Mouse (Mus musculus): Measurements from ENCODE around the gene Efcab14. TPM values are rescaled to one million over a fixed set of nuclear protein-coding genes. Genes with fewer than 3 reads are reported as not detected.

The Efcab14 gene
- 34.2 and 37.4 TPM in 2 replicates for polyA plus RNA-seq (2016; fragmentation: Nextera tagmentation; extraction: Ambion mirVana)

- Histone ChIP-seq H3K9me3 (replicated peaks) (no peaks in the 10 kb centered on the region), H3K4me1 (replicated peaks) (peaks cover 15% of the 10 kb centered on the region), H3K27me3 (replicated peaks) (0 out of 2 replicates have a peak, but pooled peaks cover 11% of the 10 kb centered on the region), H3K36me3 (peaks cover 20% of the 10 kb centered on the region), H3K4me2 (peak within 1 kb of the TSS; percentile 68), H3K27ac (ENCODE audit: poor library complexity, severe bottlenecking) (peak within 1 kb of the TSS; percentile 87), H3K4me3 (peak within 1 kb of the TSS; percentile 87), H3K9ac (peak within 1 kb of the TSS; percentile 88)
- under 1% methylated on average over 45 of the region's 45 CpGs for WGBS
- peak; percentile 100 for ATAC-seq (ENCODE audit: insufficient number of reproducible peaks, low FRiP score)
These were observed at the start of gene Efcab14 for GRCm38 (mm10) chr4:115737551-115738041. TSS of gene Efcab14 (plus strand) at chr4:115737744.

GRCm38 (mm10) chr4:115701468-115701867, 36.1 kb upstream of the Efcab14 start:
- H3K9me3 ChIP-seq (replicated peaks): no peaks in the 10 kb centered on the region
- no peak for ATAC-seq (ENCODE audit: insufficient number of reproducible peaks, low FRiP score)
- WGBS: 76% methylated on average over 3 of the region's 3 CpGs

GRCm38 (mm10) chr4:115703927-115704505, 33.5 kb upstream of the Efcab14 start:
- Histone ChIP-seq H3K27ac (ENCODE audit: poor library complexity, severe bottlenecking) (no peak overlapping the region), H3K9ac (no peak overlapping the region), H3K4me3 (no peak overlapping the region), H3K27me3 (replicated peaks) (no peaks in the 10 kb centered on the region), H3K9me3 (replicated peaks) (no peaks in the 10 kb centered on the region), H3K4me1 (replicated peaks) (no peaks in the 10 kb centered on the region), H3K4me2 (no peak overlapping the region), H3K36me3 (no peaks in the 10 kb centered on the region)
- ATAC-seq (ENCODE audit: insufficient number of reproducible peaks, low FRiP score): no peak
- WGBS: 87% methylated on average over 2 of the region's 2 CpGs

More at GRCm38 (mm10) chr4:115701468-115701867, 36.1 kb upstream of the Efcab14 start:
- no peaks in the 10 kb centered on the region for H3K36me3 ChIP-seq
- no peak overlapping the region for H3K9ac ChIP-seq
- H3K4me2 ChIP-seq: no peak overlapping the region
- H3K27me3 ChIP-seq (replicated peaks): no peaks in the 10 kb centered on the region
- no peak overlapping the region for H3K27ac ChIP-seq (ENCODE audit: poor library complexity, severe bottlenecking)
- H3K4me1 ChIP-seq (replicated peaks): no peaks in the 10 kb centered on the region
- H3K4me3 ChIP-seq: no peak overlapping the region

- H3K4me3 ChIP-seq: no peak overlapping the region
- no peak overlapping the region for H3K9ac ChIP-seq
- no peak for ATAC-seq (ENCODE audit: insufficient number of reproducible peaks, low FRiP score)
- no peaks in the 10 kb centered on the region for H3K9me3 ChIP-seq (replicated peaks)
- H3K36me3 ChIP-seq: no peaks in the 10 kb centered on the region
- WGBS: 43% methylated on average over 13 of the region's 13 CpGs
- H3K4me2 ChIP-seq: no peak overlapping the region
- H3K27ac ChIP-seq (ENCODE audit: poor library complexity, severe bottlenecking): no peak overlapping the region
- no peaks in the 10 kb centered on the region for H3K27me3 ChIP-seq (replicated peaks)
- no peaks in the 10 kb centered on the region for H3K4me1 ChIP-seq (replicated peaks)
These were observed 28.5 kb upstream of the Efcab14 start for GRCm38 (mm10) chr4:115708974-115709593.

GRCm38 (mm10) chr4:115709792-115710418, 27.6 kb upstream of the Efcab14 start:
- peak overlapping the region; percentile 59 for H3K4me2 ChIP-seq
- H3K9ac ChIP-seq: no peak overlapping the region
- no peaks in the 10 kb centered on the region for H3K9me3 ChIP-seq (replicated peaks)
- no peak overlapping the region for H3K27ac ChIP-seq (ENCODE audit: poor library complexity, severe bottlenecking)
- no peaks in the 10 kb centered on the region for H3K36me3 ChIP-seq
- no peaks in the 10 kb centered on the region for H3K27me3 ChIP-seq (replicated peaks)
- WGBS: 11% methylated on average over 12 of the region's 13 CpGs
- no peak overlapping the region for H3K4me3 ChIP-seq
- ATAC-seq (ENCODE audit: insufficient number of reproducible peaks, low FRiP score): 0 out of 2 replicates have a peak, but pooled peaks have one; percentile 48
- no peaks in the 10 kb centered on the region for H3K4me1 ChIP-seq (replicated peaks)

GRCm38 (mm10) chr4:115728721-115729120, 8.8 kb upstream of the Efcab14 start:
- WGBS: 15% methylated on average over 5 of the region's 5 CpGs
- Histone ChIP-seq H3K36me3 (no peaks in the 10 kb centered on the region), H3K4me1 (replicated peaks) (no peaks in the 10 kb centered on the region; the same call in 1 of the 2 replicates), H3K27ac (ENCODE audit: poor library complexity, severe bottlenecking) (no peak overlapping the region), H3K4me3 (no peak overlapping the region), H3K27me3 (replicated peaks) (peaks cover 10% of the 10 kb centered on the region; the same call in 1 of the 2 replicates), H3K9ac (no peak overlapping the region), H3K9me3 (replicated peaks) (no peaks in the 10 kb centered on the region), H3K4me2 (no peak overlapping the region)
- ATAC-seq (ENCODE audit: insufficient number of reproducible peaks, low FRiP score): no peak

GRCm38 (mm10) chr4:115731588-115732222, 5.8 kb upstream of the Efcab14 start:
- peaks cover 17% of the 10 kb centered on the region; the same call in 1 of the 2 replicates for H3K27me3 ChIP-seq (replicated peaks)
- H3K4me3 ChIP-seq: no peak overlapping the region
- H3K9ac ChIP-seq: no peak overlapping the region
- no peaks in the 10 kb centered on the region for H3K36me3 ChIP-seq
- no peaks in the 10 kb centered on the region; the same call in 1 of the 2 replicates for H3K4me1 ChIP-seq (replicated peaks)
- ATAC-seq (ENCODE audit: insufficient number of reproducible peaks, low FRiP score): peak; percentile 69; the same call in 1 of the 2 replicates
- H3K27ac ChIP-seq (ENCODE audit: poor library complexity, severe bottlenecking): no peak overlapping the region
- H3K4me2 ChIP-seq: no peak overlapping the region
- no peaks in the 10 kb centered on the region for H3K9me3 ChIP-seq (replicated peaks)
- 23% methylated on average over 7 of the region's 7 CpGs for WGBS

- H3K9ac ChIP-seq: no peak overlapping the region
- no peak overlapping the region for H3K4me2 ChIP-seq
- 40% methylated on average over 3 of the region's 3 CpGs for WGBS
- H3K27ac ChIP-seq (ENCODE audit: poor library complexity, severe bottlenecking): no peak overlapping the region
- no peak overlapping the region for H3K4me3 ChIP-seq
- H3K36me3 ChIP-seq: no peaks in the 10 kb centered on the region
- H3K27me3 ChIP-seq (replicated peaks): peaks cover 17% of the 10 kb centered on the region; the same call in 1 of the 2 replicates
- H3K9me3 ChIP-seq (replicated peaks): no peaks in the 10 kb centered on the region
- no peaks in the 10 kb centered on the region; the same call in 1 of the 2 replicates for H3K4me1 ChIP-seq (replicated peaks)
- ATAC-seq (ENCODE audit: insufficient number of reproducible peaks, low FRiP score): no peak
These were observed 5.2 kb upstream of the Efcab14 start for GRCm38 (mm10) chr4:115732223-115732818.

- Histone ChIP-seq H3K9me3 (replicated peaks) (no peaks in the 10 kb centered on the region), H3K4me3 (no peak overlapping the region), H3K9ac (no peak overlapping the region), H3K27me3 (replicated peaks) (peaks cover 17% of the 10 kb centered on the region; the same call in 1 of the 2 replicates), H3K4me1 (replicated peaks) (peaks cover 5% of the 10 kb centered on the region), H3K27ac (ENCODE audit: poor library complexity, severe bottlenecking) (no peak overlapping the region), H3K36me3 (no peaks in the 10 kb centered on the region), H3K4me2 (no peak overlapping the region)
- 64% methylated on average over 5 of the region's 5 CpGs for WGBS
- ATAC-seq (ENCODE audit: insufficient number of reproducible peaks, low FRiP score): no peak
These were observed 3.8 kb upstream of the Efcab14 start for GRCm38 (mm10) chr4:115733746-115734145.

GRCm38 (mm10) chr4:115734867-115735266, 2.7 kb upstream of the Efcab14 start:
- no peak overlapping the region for H3K4me2 ChIP-seq
- no peak for ATAC-seq (ENCODE audit: insufficient number of reproducible peaks, low FRiP score)
- no peak overlapping the region for H3K9ac ChIP-seq
- H3K27ac ChIP-seq (ENCODE audit: poor library complexity, severe bottlenecking): no peak overlapping the region
- H3K4me3 ChIP-seq: no peak overlapping the region
- H3K27me3 ChIP-seq (replicated peaks): peaks cover 17% of the 10 kb centered on the region; the same call in 1 of the 2 replicates
- peaks cover under 1% of the 10 kb centered on the region; the same call in 1 of the 2 replicates for H3K36me3 ChIP-seq
- 57% methylated on average over 4 of the region's 4 CpGs for WGBS
- peaks cover 15% of the 10 kb centered on the region for H3K4me1 ChIP-seq (replicated peaks)
- no peaks in the 10 kb centered on the region for H3K9me3 ChIP-seq (replicated peaks)
